Mouse (Mus musculus) liver, postnatal 0 days (tissue): Measurements from ENCODE around the gene Cul4b. TPM values are rescaled to one million over a fixed set of nuclear protein-coding genes. Genes with fewer than 3 reads are reported as not detected.

ENCODE experiments used
- ATAC-seq: fragments of 200-750 bp; cut with Nextera tagmentation; 2 replicates; pipeline ENCODE4 v1.8.0; 2017; ENCODE audit warnings: mild to moderate bottlenecking, moderate library complexity
- DNase-seq: peaks from one replicate; pipeline ENCODE4 v3.0.0-alpha.2; 2016
- H3K27ac ChIP-seq: fragments of 300-500 bp; sonication (generic); 2 replicates; pipeline ENCODE4 v1.5.1; 2014; ENCODE audit warnings: antibody characterized with exemption, moderate library complexity, mild to moderate bottlenecking, low read depth
- H3K27me3 ChIP-seq: fragments of 300-500 bp; sonication (generic); 2 replicates; pipeline ENCODE4 v1.6.1; 2014; ENCODE audit warnings: low read length, control low read depth, mixed read lengths; ENCODE audit not compliant: insufficient read depth
- H3K36me3 ChIP-seq: fragments of 300-500 bp; sonication (generic); replicated peaks from 2 replicates; pipeline ENCODE4 v1.6.1; 2014; ENCODE audit warnings: mild to moderate bottlenecking, control low read depth, low read length, moderate library complexity, mixed read lengths; ENCODE audit not compliant: insufficient read depth
- H3K4me1 ChIP-seq: fragments of 300-500 bp; sonication (generic); 2 replicates; pipeline ENCODE4 v1.6.1; 2014; ENCODE audit warnings: antibody characterized with exemption, mild to moderate bottlenecking, control low read depth; ENCODE audit not compliant: insufficient read depth
- H3K4me2 ChIP-seq: fragments of 300-500 bp; sonication (generic); 2 replicates; pipeline ENCODE4 v1.6.1; 2014; ENCODE audit warnings: low read depth, mild to moderate bottlenecking, low read length, moderate library complexity, mixed read lengths
- H3K4me3 ChIP-seq: fragments of 300-500 bp; sonication (generic); 2 replicates; pipeline ENCODE4 v1.5.1; 2014; ENCODE audit warnings: low read depth, low read length
- H3K9ac ChIP-seq: fragments of 300-500 bp; sonication (generic); replicated peaks from 2 replicates; pipeline ENCODE4 v1.6.1; 2014; ENCODE audit warnings: mild to moderate bottlenecking, moderate library complexity
- H3K9me3 ChIP-seq: fragments of 300-500 bp; sonication (generic); 2 replicates; pipeline ENCODE4 v1.6.1; 2016; ENCODE audit warnings: mild to moderate bottlenecking, control low read depth, low read length, mixed read lengths
- CTCF ChIP-seq: sonication (generic); IDR thresholded peaks from 2 replicates; pipeline ENCODE4 v1.5.1; 2016; ENCODE audit warnings: antibody characterized with exemption, low read depth
- EP300 ChIP-seq: IDR thresholded peaks from 2 replicates; pipeline ENCODE4 v1.6.1; 2016; ENCODE audit warnings: antibody characterized with exemption, low read depth, mild to moderate bottlenecking
- WGBS: fragments of 180-500 bp; shearing (Covaris S2); extraction: QIAGEN DNeasy Blood & Tissue Kit; methylation state at CpG from one replicate; pipeline ENCODE4 v1.1.7; 2014; ENCODE audit not compliant: insufficient replicate concordance; 5-methylcytosine and 5-hydroxymethylcytosine counted together
- polyA plus RNA-seq: library from polyadenylated mRNA; unstranded; fragments of >200 nt; fragmentation: Nextera tagmentation; extraction: Ambion mirVana; gene quantifications from 2 replicates; pipeline ENCODE4 v1.2.1, GENCODE M21; 2015

Cul4b gene
- polyA plus RNA-seq, 1 experiment from 2014 or later, result 7.2 TPM

GRCm38 (mm10) chrX:38583261-38583660 lies 7.3 kb upstream of the Cul4b start:
- H3K27me3 ChIP-seq, result no peaks in the 10 kb centered on the region
- ATAC-seq (no peak), DNase-seq (no peak)
- no peaks in the 10 kb centered on the region for H3K4me1 ChIP-seq
- no peak overlapping the region for H3K9ac ChIP-seq
- H3K4me3 ChIP-seq, result no peak overlapping the region
- H3K36me3 ChIP-seq, result no peaks in the 10 kb centered on the region
- H3K27ac ChIP-seq, result no peak overlapping the region
- no peak overlapping the region for H3K4me2 ChIP-seq
- no peaks in the 10 kb centered on the region for H3K9me3 ChIP-seq
- TF ChIP-seq EP300, result peak; percentile 83
- TF ChIP-seq CTCF, result no peak

DNA sequence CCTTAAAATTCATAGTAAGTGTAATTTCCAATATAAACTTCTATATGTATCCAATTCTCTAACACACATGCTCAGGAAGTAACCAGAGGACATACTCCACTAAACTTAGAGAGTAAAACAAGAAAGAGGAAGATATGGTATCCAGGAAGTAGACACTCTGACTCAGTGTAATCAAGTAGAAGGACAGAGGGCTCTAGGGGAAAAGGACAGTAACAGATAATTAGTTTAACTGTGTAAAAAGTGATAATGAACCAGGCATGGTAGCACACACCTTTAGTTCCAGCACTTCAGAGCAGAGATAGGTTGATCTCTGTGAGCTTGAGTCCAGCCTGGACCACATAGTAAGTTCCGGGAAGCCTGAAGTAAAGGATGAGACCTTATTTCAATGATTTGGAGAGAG lies 5.1 kb upstream of the Cul4b start:
- H3K36me3 ChIP-seq, result no peaks in the 10 kb centered on the region
- 74% methylated on average over 1 of the region's 1 CpGs for WGBS
- H3K4me1 ChIP-seq, result no peaks in the 10 kb centered on the region
- no peaks in the 10 kb centered on the region for H3K27me3 ChIP-seq
- H3K4me3 ChIP-seq, result no peak overlapping the region
- DNase-seq, result no peak
- no peaks in the 10 kb centered on the region for H3K9me3 ChIP-seq
- no peak overlapping the region for H3K27ac ChIP-seq
- H3K4me2 ChIP-seq, result no peak overlapping the region
- no peak for ATAC-seq
- no peak for TF ChIP-seq CTCF
- TF ChIP-seq EP300, result no peak
- no peak overlapping the region for H3K9ac ChIP-seq

GRCm38 (mm10) chrX:38566521-38567205 lies 9.3 kb downstream of the Cul4b start:
- no peak overlapping the region for H3K4me2 ChIP-seq
- no peaks in the 10 kb centered on the region for H3K27me3 ChIP-seq
- DNase-seq (no peak), ATAC-seq (no peak)
- H3K9ac ChIP-seq, result no peak overlapping the region
- WGBS, result 65% methylated on average over 6 of the region's 6 CpGs
- TF ChIP-seq CTCF (no peak), EP300 (no peak)
- H3K4me1 ChIP-seq, result no peaks in the 10 kb centered on the region
- H3K36me3 ChIP-seq, result no peaks in the 10 kb centered on the region
- no peak overlapping the region for H3K27ac ChIP-seq
- no peaks in the 10 kb centered on the region for H3K9me3 ChIP-seq
- H3K4me3 ChIP-seq, result no peak overlapping the region

DNA sequence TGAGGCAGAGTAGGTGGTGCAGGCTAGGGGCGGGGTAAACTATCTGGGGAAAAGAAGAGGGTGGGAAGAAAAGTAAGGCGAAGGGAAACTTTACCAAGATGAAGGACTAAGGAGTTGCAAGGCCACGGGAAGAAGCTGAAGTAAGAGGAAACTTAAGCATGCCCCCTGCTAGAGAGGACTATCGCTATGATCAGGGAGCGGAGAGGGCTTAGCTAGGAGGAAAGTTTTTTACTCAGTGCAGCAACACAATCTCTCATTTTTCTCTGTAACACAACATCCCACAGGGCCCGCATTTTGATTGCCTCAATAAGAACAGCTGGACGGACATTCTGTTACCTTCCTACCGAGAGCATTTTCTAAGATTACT lies 10.8 kb downstream of the Cul4b start:
- whole genome bisulfite sequencing, result 10% methylated on average over 7 of the region's 8 CpGs
- no peak for DNase-seq
- peak overlapping the region; percentile 80 for H3K4me2 ChIP-seq
- H3K36me3 ChIP-seq, result peaks cover 3% of the 10 kb centered on the region; the same call in 1 of the 2 replicates
- no peaks in the 10 kb centered on the region for H3K4me1 ChIP-seq
- no peaks in the 10 kb centered on the region for H3K27me3 ChIP-seq
- peak overlapping the region; percentile 98 for H3K27ac ChIP-seq
- H3K9me3 ChIP-seq, result no peaks in the 10 kb centered on the region
- TF ChIP-seq CTCF (no peak), EP300 (no peak)
- ATAC-seq, result 0 out of 2 replicates have a peak, but pooled peaks have one; percentile 2
- H3K9ac ChIP-seq, result peak overlapping the region; percentile 75
- peak overlapping the region; percentile 78 for H3K4me3 ChIP-seq

DNA sequence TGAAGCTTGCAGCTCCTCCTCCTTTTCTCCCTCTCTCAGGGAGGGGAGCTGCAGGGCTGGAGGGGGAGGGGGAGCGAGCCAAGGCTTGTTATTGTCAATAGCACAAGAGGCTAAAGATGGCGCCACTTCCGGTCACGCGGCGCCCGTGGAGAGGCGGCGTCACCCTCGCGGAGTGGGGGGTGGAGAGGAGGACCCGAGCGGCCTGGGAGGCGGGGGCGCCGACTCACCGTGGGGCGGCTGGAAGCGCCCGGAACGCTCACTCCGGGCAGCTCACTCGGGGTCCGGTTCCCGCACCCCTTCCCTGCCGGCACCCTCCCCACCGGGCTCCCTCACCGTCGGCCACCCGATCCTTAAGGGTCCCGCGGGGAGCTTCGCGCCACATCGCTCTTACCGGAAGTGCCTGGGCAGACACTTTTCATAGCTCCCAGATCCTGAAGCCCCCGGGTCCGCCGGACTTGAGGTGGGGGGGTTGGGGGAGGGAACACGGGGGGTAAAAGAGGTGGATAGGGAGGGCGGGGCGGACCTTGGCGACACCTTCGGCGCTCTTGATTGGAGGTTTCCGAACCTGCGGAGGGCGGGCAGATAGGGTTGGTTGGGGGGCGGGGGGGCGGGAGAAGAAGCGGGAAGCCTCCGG lies 11.3 kb downstream of the Cul4b start:
- TF ChIP-seq CTCF (no peak), EP300 (no peak)
- Histone ChIP-seq H3K9ac (peak overlapping the region; percentile 75), H3K36me3 (peaks cover 3% of the 10 kb centered on the region; the same call in 1 of the 2 replicates), H3K4me3 (peak overlapping the region; percentile 78), H3K4me2 (peak overlapping the region; percentile 80), H3K27ac (peak overlapping the region; percentile 98), H3K4me1 (no peaks in the 10 kb centered on the region), H3K27me3 (no peaks in the 10 kb centered on the region), H3K9me3 (no peaks in the 10 kb centered on the region)
- ATAC-seq (peak; percentile 93), DNase-seq (peak; percentile 88)
- 17% methylated on average over 32 of the region's 52 CpGs for WGBS

- no peaks in the 10 kb centered on the region for H3K4me1 ChIP-seq
- no peaks in the 10 kb centered on the region for H3K9me3 ChIP-seq
- peak overlapping the region; percentile 78 for H3K4me3 ChIP-seq
- no peaks in the 10 kb centered on the region for H3K27me3 ChIP-seq
- TF ChIP-seq EP300, result no peak
- no peak for TF ChIP-seq CTCF
- H3K9ac ChIP-seq, result peak overlapping the region; percentile 75
- ATAC-seq, result no peak
- 13% methylated on average over 13 of the region's 19 CpGs for WGBS
- H3K27ac ChIP-seq, result peak overlapping the region; percentile 98
- no peak for DNase-seq
- peaks cover 3% of the 10 kb centered on the region; the same call in 1 of the 2 replicates for H3K36me3 ChIP-seq
- peak overlapping the region; percentile 80 for H3K4me2 ChIP-seq
These were observed 12.0 kb downstream of the Cul4b start for GRCm38 (mm10) chrX:38563941-38564541.
